Mouse (Mus musculus): ENCODE results near the gene Mrpl43. TPM values are rescaled to one million over a fixed set of nuclear protein-coding genes. Genes with fewer than 3 reads are reported as not detected.
A peak's percentile ranks its signal among the peaks of the same experiment; 100 is the strongest.

Gene Mrpl43
- total RNA-seq (2021): 10 to 100 TPM; 45.6 to 53.6 TPM
- 55.8 and 64.7 TPM in 2 replicates for polyA plus RNA-seq (2012; rRNA removed)
- long read RNA-seq, transcript Mrpl43-201 (3 exons, 1,398 nt): major isoform, 32 of 35 reads
- long read RNA-seq, partial matches to known transcripts: 0 of 35 reads
- long read RNA-seq, other reads (novel, unspliced or antisense): 2 of 35 reads

DNA sequence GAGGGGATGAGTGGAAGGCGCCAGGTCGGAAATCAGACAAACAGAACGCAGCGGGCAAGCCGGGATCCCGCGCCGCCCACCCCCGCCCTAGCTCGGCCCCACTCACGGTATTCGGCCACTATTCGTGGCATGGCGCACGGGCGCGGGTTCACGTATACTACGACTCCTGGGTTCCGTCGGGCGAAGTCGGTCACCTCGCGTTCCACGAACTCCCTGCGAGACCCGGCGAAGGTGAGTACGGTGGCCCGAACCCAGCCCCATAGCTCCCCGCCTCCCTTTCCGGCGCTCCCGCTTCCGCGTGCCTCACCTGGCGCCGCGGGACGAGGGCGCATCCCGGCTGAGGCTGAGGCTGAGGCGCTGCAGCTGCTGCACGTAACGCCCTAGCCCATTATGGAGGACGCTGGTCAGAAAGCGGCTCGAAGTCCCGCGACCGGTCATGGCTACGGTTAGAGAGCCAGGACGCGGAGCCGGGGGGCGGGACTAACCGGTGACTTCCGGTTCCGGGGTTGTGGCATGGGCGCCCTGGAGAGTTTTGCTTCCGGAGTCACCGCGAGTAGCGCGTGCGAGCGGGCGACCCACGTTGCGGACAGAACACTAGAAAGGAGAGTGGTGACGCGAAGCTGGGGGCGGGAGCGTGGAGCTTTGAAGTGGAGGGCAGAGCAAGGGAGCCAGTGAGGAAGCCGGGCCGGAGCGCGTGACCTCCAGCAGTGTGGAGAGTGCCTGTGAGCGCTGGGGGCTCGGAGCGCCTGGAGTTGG lies at the start of gene Mrpl43:
Gene Mrpl43 (minus strand): TSS at position 486 of the 756 bp plus-strand sequence.
- peak within 1 kb of the TSS; percentile 76 for H3K27ac ChIP-seq
- peaks cover 3% of the 10 kb centered on the region for H3K4me1 ChIP-seq (ENCODE audit: control insufficient read depth, insufficient read depth, low read length)
- peak within 1 kb of the TSS; percentile 78 for H3K9ac ChIP-seq (ENCODE audit: low read depth, low read length)
- under 1% methylated on average over 82 of the region's 82 CpGs for WGBS
- peak; percentile 95 to 98 for DNase-seq
- H3K36me3 ChIP-seq (ENCODE audit: control insufficient read depth, insufficient read depth, low read length): peaks cover 4% of the 10 kb centered on the region; the same call in 1 of the 2 replicates
- H3K27me3 ChIP-seq (ENCODE audit: control insufficient read depth, insufficient read depth, low read length): no peaks in the 10 kb centered on the region
- H3K4me3 ChIP-seq: peak within 1 kb of the TSS; percentile 98
- intact Hi-C loops (cut with DNase I): no loop called here
- TF ChIP-seq POLR2A (IDR thresholded peaks at IDR 0.05; ENCODE audit: insufficient read depth, low read depth, low read length) (peak; percentile 47), EP300 (IDR thresholded peaks at IDR 0.05; ENCODE audit: insufficient read depth, low read depth, low read length) (no peak)
- H3K79me2 ChIP-seq (replicated peaks; ENCODE audit: control insufficient read depth, insufficient read depth, low read length): no peaks in the 10 kb centered on the region

DNA sequence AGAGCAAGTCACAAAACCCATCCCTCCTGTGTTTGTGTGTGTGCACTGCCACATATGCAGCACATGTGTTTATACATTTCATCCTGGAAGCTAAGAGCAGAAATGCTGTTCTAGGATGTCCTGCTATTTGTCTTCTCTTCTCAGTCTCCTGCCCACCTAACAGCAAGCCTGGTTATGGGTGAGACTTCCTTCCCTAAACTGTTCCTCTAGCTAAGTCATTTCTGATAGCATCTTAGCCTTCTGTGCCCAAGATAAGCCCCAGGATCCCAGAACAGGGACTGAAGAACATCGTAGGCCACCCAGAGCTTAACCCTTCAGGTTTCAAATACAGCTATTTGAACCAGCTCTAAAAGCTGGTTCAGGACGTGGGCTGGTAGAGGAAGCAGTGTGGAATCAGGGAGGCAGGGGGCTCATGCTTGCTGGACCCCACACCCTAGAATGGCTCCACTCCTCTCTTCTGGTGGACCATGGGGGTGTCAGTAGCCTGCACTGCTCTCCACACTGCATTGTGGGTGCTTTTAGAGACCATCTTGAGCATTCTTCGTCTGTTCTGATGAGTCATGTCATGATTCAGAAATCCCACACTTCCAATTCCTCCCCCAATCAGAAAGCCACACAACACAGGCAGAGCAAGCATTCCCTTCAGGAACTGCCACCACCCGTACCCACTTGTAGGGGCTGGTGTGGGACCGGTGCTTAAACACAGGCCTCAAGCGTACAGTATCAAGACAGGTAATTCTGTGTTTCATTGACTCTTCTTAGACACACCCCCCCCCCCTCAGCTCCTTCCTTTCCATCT lies 48.8 kb upstream of the Mrpl43 start:
- Histone ChIP-seq H3K4me3 (no peak overlapping the region), H3K36me3 (ENCODE audit: control insufficient read depth, insufficient read depth, low read length) (no peaks in the 10 kb centered on the region; the same call in 1 of the 2 replicates), H3K79me2 (replicated peaks; ENCODE audit: control insufficient read depth, insufficient read depth, low read length) (no peaks in the 10 kb centered on the region), H3K4me1 (ENCODE audit: control insufficient read depth, insufficient read depth, low read length) (peaks cover 5% of the 10 kb centered on the region), H3K9ac (ENCODE audit: low read depth, low read length) (no peak overlapping the region), H3K27me3 (ENCODE audit: control insufficient read depth, insufficient read depth, low read length) (no peaks in the 10 kb centered on the region), H3K27ac (no peak overlapping the region)
- intact Hi-C loops (cut with DNase I): no loop called here
- 73% methylated on average over 6 of the region's 6 CpGs for WGBS
- TF ChIP-seq POLR2A (IDR thresholded peaks at IDR 0.05; ENCODE audit: insufficient read depth, low read depth, low read length) (no peak), CTCF (IDR thresholded peaks at IDR 0.05) (no peak), EP300 (IDR thresholded peaks at IDR 0.05; ENCODE audit: insufficient read depth, low read depth, low read length) (no peak)
- no peak for DNase-seq

DNA sequence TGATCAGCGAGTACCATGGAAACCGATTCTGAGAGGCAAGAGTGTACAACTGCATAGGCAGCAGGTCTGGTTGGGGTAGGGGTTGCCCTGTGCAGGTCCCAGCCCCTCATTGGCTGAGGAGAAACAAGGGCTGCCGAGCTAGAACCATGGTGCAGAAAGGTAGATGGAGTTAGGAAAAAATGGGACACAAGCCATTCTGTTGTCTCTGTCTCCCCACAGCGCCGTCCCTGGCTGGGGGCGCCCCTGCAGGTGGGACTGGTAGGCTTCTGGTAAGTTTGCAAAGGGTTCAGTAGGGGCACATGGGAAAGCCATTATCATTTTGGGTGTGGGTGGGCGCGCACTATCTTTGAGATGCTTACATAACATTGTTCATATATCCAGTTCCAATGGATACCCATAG lies 47.2 kb upstream of the Mrpl43 start:
- WGBS: 82% methylated on average over 8 of the region's 8 CpGs
- no peaks in the 10 kb centered on the region for H3K79me2 ChIP-seq (replicated peaks; ENCODE audit: control insufficient read depth, insufficient read depth, low read length)
- no peaks in the 10 kb centered on the region; the same call in 1 of the 2 replicates for H3K36me3 ChIP-seq (ENCODE audit: control insufficient read depth, insufficient read depth, low read length)
- no peak overlapping the region for H3K9ac ChIP-seq (ENCODE audit: low read depth, low read length)
- DNase-seq: no peak
- H3K4me1 ChIP-seq (ENCODE audit: control insufficient read depth, insufficient read depth, low read length): peaks cover 5% of the 10 kb centered on the region
- H3K4me3 ChIP-seq: no peak overlapping the region
- intact Hi-C loops (cut with DNase I): no loop called here
- H3K27ac ChIP-seq: no peak overlapping the region
- no peak for TF ChIP-seq POLR2A (IDR thresholded peaks at IDR 0.05; ENCODE audit: insufficient read depth, low read depth, low read length)
- no peak for TF ChIP-seq CTCF (IDR thresholded peaks at IDR 0.05)
- no peak for TF ChIP-seq EP300 (IDR thresholded peaks at IDR 0.05; ENCODE audit: insufficient read depth, low read depth, low read length)
- H3K27me3 ChIP-seq (ENCODE audit: control insufficient read depth, insufficient read depth, low read length): no peaks in the 10 kb centered on the region

DNA sequence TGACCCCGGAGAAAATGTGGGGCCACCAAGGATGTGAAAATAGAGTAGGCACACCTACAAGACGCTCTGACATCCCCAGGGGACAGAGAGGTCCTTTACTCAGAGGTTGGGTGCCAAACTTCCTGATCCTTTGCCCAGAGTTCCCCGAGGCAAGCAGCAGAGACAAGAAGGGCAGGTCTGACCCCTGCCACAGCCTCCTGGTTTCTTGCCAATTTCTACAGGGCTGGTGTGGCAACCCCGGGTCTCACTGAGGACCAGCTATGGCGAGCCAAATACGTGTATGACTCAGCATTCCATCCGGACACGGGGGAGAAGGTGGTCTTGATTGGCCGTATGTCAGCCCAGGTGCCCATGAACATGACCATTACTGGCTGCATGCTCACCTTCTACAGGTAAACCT lies 43.3 kb upstream of the Mrpl43 start:
- Histone ChIP-seq H3K4me3 (no peak overlapping the region), H3K9ac (ENCODE audit: low read depth, low read length) (no peak overlapping the region), H3K79me2 (replicated peaks; ENCODE audit: control insufficient read depth, insufficient read depth, low read length) (no peaks in the 10 kb centered on the region), H3K27me3 (ENCODE audit: control insufficient read depth, insufficient read depth, low read length) (no peaks in the 10 kb centered on the region), H3K36me3 (ENCODE audit: control insufficient read depth, insufficient read depth, low read length) (no peaks in the 10 kb centered on the region), H3K4me1 (ENCODE audit: control insufficient read depth, insufficient read depth, low read length) (peaks cover 2% of the 10 kb centered on the region; the same call in 1 of the 2 replicates), H3K27ac (no peak overlapping the region)
- TF ChIP-seq EP300 (IDR thresholded peaks at IDR 0.05; ENCODE audit: insufficient read depth, low read depth, low read length): no peak
- TF ChIP-seq CTCF (IDR thresholded peaks at IDR 0.05): no peak
- no peak for TF ChIP-seq POLR2A (IDR thresholded peaks at IDR 0.05; ENCODE audit: insufficient read depth, low read depth, low read length)
- intact Hi-C loops (cut with DNase I): no loop called here
- 62% methylated on average over 9 of the region's 9 CpGs for WGBS
- no peak for DNase-seq

DNA sequence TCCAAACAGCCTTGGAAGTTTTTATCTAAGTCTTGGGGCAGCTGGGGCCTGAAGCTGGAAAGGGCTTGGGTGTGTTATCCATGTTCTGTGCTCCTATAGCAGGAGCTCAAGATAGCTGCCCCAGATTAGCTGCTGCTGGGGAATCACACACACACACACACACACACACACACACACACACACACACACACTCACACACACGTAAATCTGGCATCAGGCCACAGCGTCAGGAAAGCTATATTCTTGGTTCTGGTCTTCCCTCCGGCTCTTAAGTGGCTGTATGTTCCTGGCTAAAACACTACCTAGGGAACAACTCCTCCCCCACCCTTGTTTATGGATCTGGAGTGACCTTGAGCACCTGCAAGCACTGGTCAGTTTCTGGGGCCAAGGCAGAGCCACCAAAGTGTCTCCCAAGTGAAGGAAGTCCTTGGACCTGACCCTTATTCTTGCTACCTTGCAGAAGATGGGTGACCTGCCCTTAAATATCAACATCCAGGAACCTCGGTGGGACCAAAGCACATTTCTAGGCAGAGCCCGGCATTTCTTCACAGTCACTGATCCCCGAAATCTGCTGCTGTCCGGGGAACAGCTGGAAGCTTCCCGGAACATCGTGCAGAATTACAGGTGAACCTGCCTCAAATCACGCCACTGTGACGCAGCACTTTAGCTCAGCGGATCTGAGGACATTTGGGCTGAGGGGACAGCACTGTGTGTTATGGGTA lies 42.6 kb upstream of the Mrpl43 start:
- DNase-seq: no peak
- WGBS: 77% methylated on average over 12 of the region's 12 CpGs
- Histone ChIP-seq H3K9ac (ENCODE audit: low read depth, low read length) (peak overlapping the region; percentile 66), H3K4me3 (peak overlapping the region; percentile 52; the same call in 1 of the 2 replicates), H3K79me2 (replicated peaks; ENCODE audit: control insufficient read depth, insufficient read depth, low read length) (no peaks in the 10 kb centered on the region), H3K36me3 (ENCODE audit: control insufficient read depth, insufficient read depth, low read length) (no peaks in the 10 kb centered on the region), H3K27me3 (ENCODE audit: control insufficient read depth, insufficient read depth, low read length) (no peaks in the 10 kb centered on the region), H3K27ac (peak overlapping the region; percentile 95), H3K4me1 (ENCODE audit: control insufficient read depth, insufficient read depth, low read length) (peaks cover 2% of the 10 kb centered on the region; the same call in 1 of the 2 replicates)
- intact Hi-C loops (cut with DNase I): no loop called here
- TF ChIP-seq EP300 (IDR thresholded peaks at IDR 0.05; ENCODE audit: insufficient read depth, low read depth, low read length): no peak
- TF ChIP-seq CTCF (IDR thresholded peaks at IDR 0.05): no peak
- no peak for TF ChIP-seq POLR2A (IDR thresholded peaks at IDR 0.05; ENCODE audit: insufficient read depth, low read depth, low read length)

Measured in heart, adult 2 months (tissue).